Mouse (Mus musculus) thymus, adult 2 months (tissue): ENCODE measurements around the gene Patl2.

Experiments
- CTCF ChIP-seq: fragments of 200-500 bp; IDR thresholded peaks from 2 replicates; pipeline ENCODE4 v1.5.1; 2012; ENCODE audit warnings: mild to moderate bottlenecking, control low read depth, low read length, moderate library complexity, borderline replicate concordance; ENCODE audit not compliant: control insufficient read depth, poor library complexity, insufficient read depth; ENCODE audit errors: extremely low read depth
- POLR2A ChIP-seq: fragments of 200-500 bp; IDR thresholded peaks from 2 replicates; pipeline ENCODE4 v1.6.1; 2012; ENCODE audit warnings: mild to moderate bottlenecking, low read length, control low read depth, moderate library complexity; ENCODE audit not compliant: control insufficient read depth, poor library complexity, insufficient read depth; ENCODE audit errors: extremely low read depth

- no peak for TF ChIP-seq CTCF
- no peak for TF ChIP-seq POLR2A
Observed at GRCm38 (mm10) chr2:122172188-122172587, 13.8 kb downstream of the Patl2 start.
